Mouse (Mus musculus) MEL-GATA-1-ER (cell line): ENCODE data around the gene Afap1l2.

ENCODE experiments used
- DNase-seq: peaks from one replicate; pipeline ENCODE4 v3.0.0-alpha.2; 2012; ENCODE audit warnings: low read depth; ENCODE audit errors: extremely low read depth

Gene Afap1l2

DNA sequence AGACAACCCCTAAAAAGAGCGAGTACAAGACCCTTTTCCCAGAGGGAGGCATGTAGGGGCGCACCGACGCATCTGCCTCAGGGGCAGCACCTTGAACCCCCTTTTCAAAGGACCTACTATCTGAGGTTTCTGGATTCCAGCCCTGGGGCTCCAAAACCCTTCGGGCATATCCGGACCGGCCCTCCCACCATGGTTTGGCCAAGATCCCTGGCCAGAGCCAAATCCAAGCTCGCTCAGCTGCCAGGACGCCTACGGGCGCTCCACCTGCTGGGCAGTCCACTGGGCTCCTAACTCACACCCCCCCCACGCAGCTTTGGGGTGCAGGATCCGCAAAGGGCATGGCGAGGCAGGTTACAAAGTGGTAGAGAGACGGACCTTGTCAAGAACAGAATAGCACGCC lies 737 bp downstream of the Afap1l2 start:
- DNase-seq, result no peak

DNA sequence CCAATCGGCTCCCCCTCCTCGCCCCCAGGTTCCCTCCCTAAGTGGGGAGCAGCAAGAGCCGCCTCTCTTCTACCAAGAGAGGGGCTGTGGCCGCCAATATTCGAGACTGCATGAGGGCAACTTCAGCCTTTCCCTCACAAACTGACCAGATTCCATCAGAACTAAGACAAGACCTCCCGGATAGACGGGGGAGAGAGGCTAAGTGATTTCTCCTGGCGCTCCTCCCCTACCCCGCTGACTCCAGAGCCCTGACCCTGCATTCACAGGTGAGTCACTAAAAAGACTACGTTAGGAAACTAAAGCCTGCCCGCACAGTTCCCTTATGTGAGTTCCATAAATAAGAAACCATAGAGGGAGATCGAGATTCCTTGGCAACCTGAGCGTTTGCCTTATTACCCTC lies 1.2 kb downstream of the Afap1l2 start:
- no peak for DNase-seq

DNA sequence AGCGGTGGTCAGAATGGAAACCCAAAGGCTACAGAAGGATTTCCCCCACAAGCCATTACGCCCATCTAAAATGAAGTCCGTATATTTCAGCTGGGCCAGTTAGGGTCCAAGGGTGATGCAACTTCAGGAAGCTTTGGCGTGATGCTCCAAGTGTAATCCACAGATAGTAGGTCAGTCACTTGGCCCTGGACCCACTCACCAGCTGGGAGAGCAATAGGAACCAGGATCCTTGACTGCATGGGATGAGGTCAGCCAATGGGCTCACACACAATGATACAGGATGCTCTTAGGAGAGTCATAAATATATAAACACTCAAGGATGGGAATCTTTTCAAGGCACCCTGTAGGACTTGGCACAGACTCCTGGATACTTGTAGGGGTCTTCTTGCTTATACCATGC lies 3.0 kb downstream of the Afap1l2 start:
- no peak for DNase-seq

DNA sequence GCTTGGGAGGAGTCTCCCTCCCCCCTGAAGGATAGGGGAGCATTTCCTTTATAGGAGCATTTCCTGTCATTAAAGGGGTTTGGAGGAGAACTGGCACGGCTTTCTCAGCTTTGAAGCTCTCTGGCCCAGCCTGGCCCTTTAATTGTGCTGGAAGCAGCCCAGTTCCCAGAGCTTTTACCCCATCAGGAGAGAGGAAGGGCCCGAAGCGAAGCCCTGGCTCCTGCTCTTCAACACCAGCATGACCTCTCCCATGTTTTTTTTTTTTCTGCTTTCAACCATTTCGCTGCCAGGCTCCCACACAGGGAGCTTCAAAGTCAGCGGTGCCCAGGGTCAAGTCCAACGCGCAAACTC lies 4.6 kb downstream of the Afap1l2 start:
- DNase-seq, result no peak

DNA sequence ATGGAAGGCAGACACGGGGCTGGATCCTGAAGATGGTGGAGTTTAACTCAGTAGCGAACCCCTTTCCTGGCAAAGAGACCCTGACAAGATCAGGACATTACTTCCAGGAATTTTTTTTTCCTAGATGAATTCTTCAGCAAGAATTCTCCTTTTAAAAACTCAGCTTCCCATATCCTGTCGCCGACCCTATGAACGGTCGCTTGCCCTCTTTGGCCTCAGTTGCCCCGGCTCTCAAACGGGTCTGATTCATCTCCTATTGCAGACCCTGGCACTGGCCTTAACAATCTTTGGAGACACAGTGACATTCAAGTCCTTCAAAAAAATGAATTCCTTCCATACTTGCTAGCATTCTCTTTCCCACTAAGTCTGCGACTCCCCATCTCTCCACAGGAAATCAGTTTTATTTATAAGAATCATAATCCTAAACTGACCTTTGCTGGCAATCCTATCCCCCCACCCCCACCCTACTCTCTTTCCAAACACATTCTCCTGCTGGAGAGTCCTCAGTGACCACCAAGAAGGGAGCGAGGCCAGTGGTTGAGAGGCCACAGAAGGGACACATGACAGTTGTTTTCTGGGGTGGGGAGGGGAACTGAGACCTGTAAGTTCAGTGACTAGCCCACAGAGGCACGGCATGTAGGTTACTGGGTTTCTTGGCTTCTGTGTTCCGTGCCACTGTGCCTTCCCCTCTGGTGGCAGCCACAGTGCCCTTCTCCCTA lies 5.1 kb downstream of the Afap1l2 start:
- no peak for DNase-seq

DNA sequence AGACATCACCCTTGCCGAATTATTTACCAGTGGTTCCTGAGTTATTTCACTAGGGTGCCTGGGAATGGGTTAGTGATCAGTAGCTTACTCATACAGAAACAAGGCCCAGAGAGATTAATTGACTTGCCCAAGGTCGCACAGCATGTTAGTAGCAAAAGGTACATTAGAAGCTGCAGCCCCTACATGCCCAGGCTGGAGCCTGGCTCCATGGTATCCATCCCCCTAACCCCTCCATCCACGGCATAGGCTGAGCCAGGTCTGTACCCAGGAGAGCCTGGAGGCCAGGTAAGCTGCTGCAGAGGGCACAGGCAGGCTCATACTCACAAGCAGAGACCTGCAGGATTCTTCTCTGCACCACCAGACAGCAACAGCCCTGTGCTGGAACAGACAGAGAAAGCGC lies 6.1 kb downstream of the Afap1l2 start:
- no peak for DNase-seq

DNA sequence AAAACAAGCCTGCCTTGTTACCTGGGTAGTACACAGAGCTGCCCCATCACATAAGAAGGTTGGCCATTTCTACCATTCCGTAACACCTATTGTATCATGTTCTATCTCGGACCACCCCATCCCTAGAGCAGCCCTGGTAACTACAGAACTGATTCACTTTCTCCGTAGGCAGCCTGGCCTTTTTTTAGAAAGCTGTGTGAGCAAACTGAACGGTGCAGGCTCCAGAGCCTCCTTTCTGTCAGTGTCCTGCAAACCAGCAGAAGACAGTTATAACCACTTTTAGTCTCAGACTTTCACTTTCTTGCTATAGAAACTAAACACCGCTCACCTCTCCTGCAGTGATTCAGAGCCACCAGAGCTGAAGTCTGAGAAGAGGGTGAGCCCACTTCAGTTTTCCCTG lies 7.4 kb downstream of the Afap1l2 start:
- no peak for DNase-seq

DNA sequence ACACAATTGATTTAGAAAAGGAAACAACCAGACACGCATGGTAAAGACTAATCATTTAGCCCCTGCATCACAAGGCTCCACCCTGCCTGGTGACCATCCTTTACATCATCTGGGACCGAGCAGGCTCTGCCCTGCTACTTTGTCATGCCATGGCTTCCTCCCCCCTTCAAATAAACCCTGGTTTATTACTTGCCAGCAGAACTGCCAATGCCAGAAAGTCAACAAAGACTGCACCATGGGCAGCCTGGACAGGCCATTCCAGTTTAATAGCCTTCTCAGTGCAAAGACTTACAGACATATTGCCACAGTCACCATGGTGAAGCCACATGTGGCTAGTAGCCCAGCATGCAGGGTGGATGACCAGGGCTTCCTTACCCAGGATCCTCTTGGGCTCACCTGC lies 8.2 kb downstream of the Afap1l2 start:
- no peak for DNase-seq

DNA sequence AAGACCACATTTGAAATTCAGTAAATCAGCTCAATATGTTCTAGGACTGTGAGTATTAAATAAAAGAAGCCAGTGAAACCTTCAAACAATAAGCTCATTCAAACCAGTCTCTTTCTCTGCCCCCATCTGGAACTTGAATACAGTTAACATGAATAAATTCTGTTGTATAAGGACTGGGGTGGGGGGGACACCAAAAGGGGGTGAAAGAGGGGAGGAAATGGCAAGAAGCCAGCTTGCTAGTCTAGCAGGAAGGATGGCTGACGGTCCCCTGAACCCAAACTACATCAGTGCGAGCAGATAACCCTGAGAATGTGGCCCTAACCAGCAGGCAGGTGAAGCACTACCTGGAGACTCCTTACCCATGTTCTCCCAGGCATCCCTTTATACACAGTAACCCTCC lies 9.1 kb downstream of the Afap1l2 start:
- no peak for DNase-seq

DNA sequence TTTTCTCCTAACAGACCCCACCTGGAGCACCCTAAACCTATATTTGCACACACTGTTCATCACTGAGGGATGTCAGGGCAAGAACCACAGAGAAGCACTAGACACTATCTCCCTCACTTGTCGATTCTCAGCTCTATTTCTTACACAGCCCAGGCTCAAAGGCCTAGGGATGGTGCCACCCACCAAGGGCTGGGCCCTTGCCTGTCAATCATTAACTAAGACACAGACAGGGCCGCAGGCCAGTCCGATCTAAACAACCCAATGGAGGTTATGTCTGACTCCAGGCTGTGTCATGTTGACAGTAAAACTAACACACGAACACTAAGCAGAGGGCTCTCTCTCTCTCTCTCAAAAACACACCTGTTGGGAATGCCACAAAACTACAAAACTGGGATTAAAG lies 9.7 kb downstream of the Afap1l2 start:
- DNase-seq, result no peak

DNA sequence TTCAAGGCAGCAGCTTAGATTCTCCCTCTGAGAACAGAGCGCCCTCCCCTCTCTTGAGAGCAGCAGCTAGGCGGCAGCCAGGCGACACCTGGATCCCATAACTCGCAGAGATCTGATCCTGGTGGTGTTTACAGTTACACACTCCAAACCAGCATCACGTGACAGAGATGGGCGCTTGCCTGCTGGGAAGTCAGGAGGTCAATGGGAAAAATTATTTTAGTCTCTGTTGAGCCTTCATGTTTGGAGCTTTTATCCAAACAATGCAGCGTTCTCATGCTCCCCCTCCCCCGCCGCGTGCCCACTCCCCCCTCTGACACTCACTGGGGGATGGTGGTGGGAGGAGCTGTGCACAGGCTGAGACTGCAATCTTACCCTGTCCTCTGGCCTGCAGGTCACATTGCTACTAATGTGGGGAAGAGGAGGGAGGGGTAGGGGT lies 10.8 kb downstream of the Afap1l2 start:
- DNase-seq, result no peak

DNA sequence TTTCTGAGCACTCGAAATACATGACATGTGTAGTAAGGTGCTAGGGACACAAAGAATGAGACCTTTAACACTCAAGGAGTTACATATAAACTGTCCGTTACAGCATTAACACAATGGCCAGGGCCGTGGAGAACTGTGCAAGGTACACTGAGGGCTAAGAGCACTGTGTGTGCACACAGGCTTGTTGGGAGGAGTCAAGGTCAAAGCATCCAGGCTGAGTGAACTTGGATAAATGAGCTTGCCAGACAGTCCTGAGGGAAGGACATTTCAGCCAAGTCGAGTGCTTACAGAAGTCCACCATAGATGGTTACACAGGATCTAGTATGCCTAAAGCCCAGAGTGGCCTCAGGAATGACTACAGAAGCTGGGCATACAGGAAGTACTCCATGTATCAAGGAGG lies 12.6 kb downstream of the Afap1l2 start:
- DNase-seq, result no peak

DNA sequence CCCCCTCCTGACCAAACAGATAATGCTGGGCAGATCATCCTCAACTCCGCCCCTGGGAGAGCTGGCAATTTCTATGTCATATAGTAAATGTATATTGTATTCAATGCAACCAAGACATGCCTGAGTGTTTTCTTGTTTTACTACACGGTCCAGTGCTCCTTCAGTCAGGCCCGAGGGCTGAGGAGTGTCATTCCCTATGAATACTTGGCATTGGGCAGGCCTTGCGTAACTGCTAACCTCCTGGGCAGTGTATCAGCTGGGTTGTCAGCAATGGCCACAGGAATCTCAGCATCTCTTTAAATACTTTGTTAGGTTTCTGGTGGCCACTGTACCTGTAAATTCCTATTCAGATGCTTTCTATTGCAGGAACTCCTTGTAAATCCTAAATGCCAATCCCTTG lies 13.4 kb downstream of the Afap1l2 start:
- no peak for DNase-seq

DNA sequence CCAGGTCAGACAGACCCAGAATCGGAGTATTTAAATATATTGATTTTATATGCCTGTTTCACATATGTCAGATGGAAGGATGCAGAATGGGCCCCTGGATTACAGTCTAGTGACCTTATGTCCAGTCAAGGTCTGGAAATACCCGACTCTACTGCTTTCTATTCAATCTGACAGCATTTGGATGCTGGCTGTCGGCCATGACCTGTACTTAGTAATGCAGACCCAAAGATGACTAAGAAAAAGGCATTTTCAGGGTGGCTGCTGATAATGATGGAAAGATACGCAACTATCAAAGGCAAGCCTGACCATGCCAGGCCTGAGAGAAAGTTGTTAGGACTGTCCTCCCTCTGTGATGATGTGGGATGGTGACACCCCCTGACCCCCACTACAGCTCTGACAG lies 14.3 kb downstream of the Afap1l2 start:
- DNase-seq, result no peak

DNA sequence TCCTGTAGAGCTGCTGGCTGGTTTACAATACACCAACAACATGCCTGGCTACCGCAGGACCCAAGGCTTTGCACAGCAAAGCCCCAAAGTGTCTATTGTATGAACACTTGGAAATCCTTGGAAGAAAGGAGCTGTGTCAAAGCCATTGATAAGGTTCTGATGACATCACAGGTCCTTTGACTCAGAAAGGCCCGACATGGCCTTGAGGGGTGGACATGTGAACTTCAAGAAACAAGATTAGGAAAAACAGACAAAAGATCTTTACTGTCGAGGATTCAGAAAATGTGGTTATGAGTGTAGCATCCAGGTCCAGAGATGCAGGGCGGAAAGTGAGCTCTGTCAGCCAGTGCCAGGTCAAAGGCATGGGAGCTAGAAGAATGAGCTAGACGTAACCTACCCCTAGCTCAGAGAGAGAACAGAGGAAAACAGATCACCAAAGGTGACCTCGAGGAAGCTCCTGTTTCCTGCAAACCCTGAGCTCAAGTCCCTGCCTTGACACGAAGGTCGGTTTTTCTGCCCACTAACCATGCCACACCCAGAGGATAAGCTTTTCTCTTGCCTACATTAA lies 15.0 kb downstream of the Afap1l2 start:
- DNase-seq, result no peak

DNA sequence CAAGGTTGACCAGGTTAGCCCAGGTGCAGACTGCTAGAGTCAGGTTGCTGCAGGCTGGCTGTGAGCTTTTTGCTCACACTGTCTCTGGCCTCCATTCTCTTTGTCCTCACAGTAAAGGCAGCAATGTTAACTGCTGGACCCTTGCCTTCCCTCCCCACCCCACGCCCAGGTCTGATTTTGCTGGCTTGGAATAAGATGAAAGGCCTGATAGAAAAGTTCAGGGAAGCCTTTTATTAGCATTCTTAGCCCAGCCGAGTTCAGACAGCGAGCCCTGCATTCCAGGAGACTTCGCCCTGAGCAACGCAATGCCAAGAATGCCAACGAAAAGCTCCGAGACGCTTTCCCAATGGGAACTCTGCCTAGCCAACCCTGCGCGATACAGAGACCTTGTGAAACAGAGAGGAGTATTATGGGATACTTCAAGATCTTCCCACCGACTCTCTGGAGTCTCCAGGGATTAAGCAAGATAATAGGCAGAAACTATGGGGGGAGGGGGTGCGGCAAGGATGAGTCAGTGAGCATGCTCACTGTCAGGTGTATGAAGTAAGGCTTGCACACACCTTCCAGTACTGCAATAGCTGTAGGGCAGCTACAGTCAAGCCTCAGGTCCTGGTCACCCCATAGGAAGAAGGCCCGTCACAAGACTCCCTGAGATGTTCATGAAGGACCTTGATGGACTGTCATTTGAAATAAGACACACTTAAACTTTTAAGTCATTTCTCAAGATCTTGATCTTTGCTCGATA lies 17.5 kb downstream of the Afap1l2 start:
- no peak for DNase-seq

DNA sequence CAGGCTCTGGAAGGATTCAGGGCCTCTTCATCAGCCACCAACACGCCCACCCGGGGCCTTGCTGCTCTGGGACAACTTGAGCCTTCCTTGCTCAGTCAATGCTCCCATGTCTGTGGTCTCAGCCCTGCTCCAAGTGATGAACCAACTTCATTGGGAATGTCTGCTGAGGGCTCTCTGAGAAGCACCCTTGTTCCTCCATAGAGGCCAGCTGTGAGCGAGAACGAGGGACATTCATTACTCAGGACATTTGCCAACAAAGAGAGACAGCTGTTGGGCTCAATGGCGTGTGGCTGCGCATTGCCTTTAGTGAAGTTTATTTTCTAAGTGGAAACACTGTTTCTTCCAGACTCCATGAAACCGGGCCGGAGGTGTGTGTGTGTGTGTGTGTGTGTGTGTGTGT lies 18.9 kb downstream of the Afap1l2 start:
- no peak for DNase-seq

DNA sequence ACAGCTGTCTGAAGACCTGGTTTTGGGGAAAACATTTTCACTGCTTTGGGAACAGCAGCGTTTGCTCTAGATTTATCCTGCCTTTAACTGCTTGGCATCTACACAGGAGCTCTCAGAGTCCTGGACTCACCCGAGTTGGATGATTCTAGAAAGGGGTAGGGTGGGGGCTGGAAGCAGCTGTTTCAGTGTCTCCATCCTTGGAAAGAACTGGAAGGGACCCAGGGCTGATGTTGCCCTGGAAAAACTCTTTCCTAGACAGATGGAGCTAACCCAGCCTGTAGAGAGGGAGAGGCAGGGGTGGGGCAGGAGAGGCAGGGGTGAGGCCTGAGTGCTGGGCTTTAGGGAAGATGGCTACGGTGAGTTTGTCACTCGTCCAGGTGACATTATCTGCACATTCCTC lies 23.8 kb downstream of the Afap1l2 start:
- no peak for DNase-seq

DNA sequence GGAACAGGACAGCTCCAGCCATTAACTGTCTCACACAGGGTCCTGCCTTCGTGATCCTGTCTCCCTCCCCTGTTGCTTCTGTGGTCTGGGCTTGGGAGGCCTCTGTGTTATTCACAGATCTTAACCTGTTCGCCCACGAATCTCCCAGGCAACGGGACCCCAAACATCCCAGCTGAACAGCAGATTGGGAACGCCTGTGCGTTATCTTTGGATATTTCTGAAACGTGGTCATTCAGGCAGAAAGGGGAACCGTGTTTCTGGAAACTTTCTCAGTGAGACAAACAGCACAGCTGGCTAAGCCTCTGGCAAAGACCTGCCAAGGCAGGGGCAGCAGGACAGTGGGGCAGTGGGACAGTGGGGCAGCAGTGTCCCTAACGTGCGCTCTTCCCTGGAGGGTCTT lies 24.3 kb downstream of the Afap1l2 start:
- no peak for DNase-seq

DNA sequence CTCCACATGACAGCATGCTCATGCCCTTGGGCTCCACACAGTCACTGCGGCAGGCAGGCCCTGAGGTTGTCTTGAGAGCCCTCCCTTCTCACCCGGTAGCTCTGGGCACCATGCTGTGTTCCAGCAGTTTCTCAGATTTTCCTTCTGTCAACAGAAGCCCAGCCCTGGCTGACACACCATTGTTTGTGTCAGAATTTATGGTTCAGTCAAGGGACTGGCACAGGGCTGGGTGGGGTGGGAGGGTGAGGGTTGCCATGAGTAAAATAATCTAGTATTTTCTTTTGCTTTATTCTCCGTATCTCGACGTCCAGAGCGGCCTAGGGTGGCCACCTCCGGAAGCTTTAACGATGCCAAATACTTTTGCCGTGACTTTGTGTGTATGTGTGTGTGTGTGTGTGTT lies 26.3 kb downstream of the Afap1l2 start:
- DNase-seq, result no peak

DNA sequence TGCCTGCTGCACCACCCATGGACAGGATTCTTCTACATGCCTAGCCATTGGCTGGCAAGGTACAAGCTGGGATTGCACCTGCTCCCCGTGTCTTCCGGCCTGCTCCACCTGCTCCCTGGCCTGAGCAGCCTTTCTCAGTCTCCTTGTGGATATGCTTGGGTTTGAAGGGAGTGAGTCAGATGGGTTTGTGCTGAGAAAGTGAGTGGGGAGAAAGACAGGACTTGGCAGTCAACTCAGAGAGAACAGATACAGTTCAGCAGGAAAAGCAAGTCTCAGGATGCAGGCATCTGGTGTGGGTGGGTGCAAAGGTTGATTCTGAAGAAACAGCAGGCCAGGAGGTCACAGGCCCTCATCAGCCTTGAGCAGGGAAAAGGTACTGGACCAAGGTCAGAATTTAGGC lies 27.2 kb downstream of the Afap1l2 start:
- DNase-seq, result no peak

DNA sequence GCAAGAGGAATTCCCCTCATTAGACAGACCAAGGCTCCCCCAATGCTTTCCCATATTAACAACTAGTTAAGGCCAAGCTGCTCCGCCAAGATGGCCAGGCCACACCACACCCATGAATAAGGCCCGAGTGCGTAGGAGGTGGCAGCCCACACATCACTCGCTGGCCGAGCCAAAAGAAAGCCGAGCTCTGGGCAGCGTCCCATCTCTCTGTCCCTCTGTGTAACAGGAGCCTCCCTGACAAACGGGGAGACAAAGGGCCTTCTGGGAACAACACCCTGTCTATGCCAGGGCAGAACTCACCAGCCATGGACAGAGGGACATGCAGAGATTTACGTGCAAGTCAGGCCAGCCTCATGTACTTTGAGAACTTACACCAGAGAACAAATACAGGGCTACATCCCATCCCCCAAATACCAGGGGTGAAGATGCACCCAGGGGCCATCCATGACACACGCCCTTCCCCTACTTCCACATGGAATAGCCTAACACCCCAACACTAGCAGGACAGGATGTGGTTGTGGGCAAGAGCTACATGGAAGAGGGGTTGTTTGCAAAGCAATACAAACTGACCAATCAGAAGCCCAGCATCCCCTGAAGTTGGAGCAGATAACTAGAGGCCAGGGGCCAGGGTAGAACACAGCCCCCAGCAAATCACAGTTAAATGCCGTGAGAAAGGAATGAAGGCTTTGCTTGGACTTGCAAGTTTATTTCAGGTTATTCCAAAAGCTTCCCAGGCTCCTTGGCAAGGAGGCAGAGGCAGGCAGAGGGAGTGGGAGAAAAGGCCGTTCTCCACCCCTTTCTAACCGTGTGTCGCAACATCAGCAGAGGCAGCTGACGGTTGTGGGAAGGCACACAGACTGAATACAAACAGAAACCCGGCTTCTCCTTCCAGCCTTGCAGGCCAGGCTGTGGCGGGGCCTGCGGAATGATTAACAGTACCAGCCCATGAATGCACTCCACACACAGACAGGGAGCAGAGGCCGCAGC lies 30.8 kb downstream of the Afap1l2 start:
- no peak for DNase-seq
